Mouse (Mus musculus) limb, embryonic 12.5 days (tissue): ENCODE results near the gene Aff3. TPM values are rescaled to one million over a fixed set of nuclear protein-coding genes. Genes with fewer than 3 reads are reported as not detected.

Experiments
- ATAC-seq: fragments of 200-750 bp; cut with Nextera tagmentation; 2 replicates; pipeline ENCODE4 v1.8.0; 2017; ENCODE audit warnings: low read depth, moderate TSS enrichment; ENCODE audit not compliant: insufficient number of reproducible peaks, insufficient read depth, low FRiP score, low TSS enrichment
- H3K27ac ChIP-seq: fragments of 300-500 bp; sonication (generic); 2 replicates; pipeline ENCODE4 v1.5.1; 2016; ENCODE audit warnings: mild to moderate bottlenecking, moderate library complexity
- H3K27me3 ChIP-seq: fragments of 300-500 bp; sonication (generic); 2 replicates; pipeline ENCODE4 v1.6.1; 2016; ENCODE audit warnings: mild to moderate bottlenecking, moderate library complexity
- H3K36me3 ChIP-seq: fragments of 300-500 bp; sonication (generic); 2 replicates; pipeline ENCODE4 v1.6.1; 2016; ENCODE audit warnings: mild to moderate bottlenecking, moderate library complexity
- H3K4me1 ChIP-seq: fragments of 300-500 bp; sonication (generic); replicated peaks from 2 replicates; pipeline ENCODE4 v1.6.1; 2016
- H3K4me2 ChIP-seq: fragments of 300-500 bp; sonication (generic); 2 replicates; pipeline ENCODE4 v1.6.1; 2016; ENCODE audit warnings: mild to moderate bottlenecking, moderate library complexity
- H3K4me3 ChIP-seq: fragments of 300-500 bp; sonication (generic); replicated peaks from 2 replicates; pipeline ENCODE4 v1.5.1; 2016; ENCODE audit warnings: mild to moderate bottlenecking
- H3K9ac ChIP-seq: fragments of 300-500 bp; sonication (generic); replicated peaks from 2 replicates; pipeline ENCODE4 v1.6.1; 2016; ENCODE audit warnings: mild to moderate bottlenecking, moderate library complexity
- H3K9me3 ChIP-seq: fragments of 300-500 bp; sonication (generic); 2 replicates; pipeline ENCODE4 v1.6.1; 2016; ENCODE audit warnings: mild to moderate bottlenecking, moderate library complexity
- WGBS: fragments of 180-500 bp; shearing (Covaris S2); methylation state at CpG from one replicate; pipeline ENCODE4 v1.1.7; 2016; 5-methylcytosine and 5-hydroxymethylcytosine counted together
- polyA plus RNA-seq: library from polyadenylated mRNA; unstranded; fragments of >200 nt; fragmentation: Nextera tagmentation; extraction: Ambion mirVana; gene quantifications from 2 replicates; pipeline ENCODE4 v1.2.1, GENCODE M21; 2016

The Aff3 gene
- polyA plus RNA-seq, 1 experiment from 2014 or later, result 48.5 TPM

DNA sequence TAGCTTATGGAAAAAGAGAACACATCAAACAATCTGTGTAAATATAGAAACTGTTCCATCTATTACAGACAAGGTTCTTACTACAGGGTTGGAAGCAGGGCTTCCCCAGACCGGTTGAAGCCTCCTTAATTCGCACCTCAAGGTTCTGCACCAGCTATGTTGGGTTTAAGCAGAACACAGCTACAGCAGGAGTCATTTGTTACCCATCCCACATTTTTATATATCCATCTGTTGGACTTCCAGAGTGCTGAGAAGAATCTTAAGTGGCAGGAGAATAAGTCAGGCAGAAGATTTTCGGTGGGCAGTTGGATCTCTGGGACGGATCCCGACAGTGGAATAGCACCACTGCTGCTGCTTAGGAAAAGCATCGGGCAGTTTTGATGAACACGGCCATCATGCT is 384.2 kb downstream of the Aff3 start:
- Histone ChIP-seq H3K4me1 (no peaks in the 10 kb centered on the region), H3K9ac (no peak overlapping the region), H3K4me3 (no peak overlapping the region), H3K27ac (no peak overlapping the region), H3K36me3 (0 out of 2 replicates have a peak, but pooled peaks cover 4% of the 10 kb centered on the region), H3K4me2 (no peak overlapping the region), H3K9me3 (no peaks in the 10 kb centered on the region), H3K27me3 (no peaks in the 10 kb centered on the region)
- no peak for ATAC-seq
- 91% methylated on average over 7 of the region's 7 CpGs for WGBS

DNA sequence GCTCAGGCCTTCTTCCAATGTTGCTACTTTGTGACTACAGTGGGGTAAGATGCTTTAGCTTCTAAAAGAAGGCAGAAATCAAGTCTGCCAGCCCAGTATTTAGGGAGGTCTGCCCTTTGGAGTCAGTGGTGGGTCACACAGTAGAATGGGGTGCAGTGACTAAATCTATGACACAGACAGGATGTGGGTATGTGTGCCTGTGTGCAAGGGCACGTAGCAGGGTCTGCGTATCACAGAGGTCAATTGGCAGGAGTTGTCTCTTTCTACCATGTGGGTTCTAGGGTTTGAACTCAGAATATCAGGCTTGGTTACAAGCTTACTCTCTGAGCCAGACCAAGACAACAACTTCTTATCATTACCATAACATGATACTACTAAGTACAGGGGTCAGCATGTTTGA is 393.4 kb downstream of the Aff3 start:
- Histone ChIP-seq H3K4me3 (no peak overlapping the region), H3K4me2 (no peak overlapping the region), H3K36me3 (peaks cover 17% of the 10 kb centered on the region), H3K27ac (no peak overlapping the region), H3K27me3 (no peaks in the 10 kb centered on the region), H3K9me3 (no peaks in the 10 kb centered on the region), H3K4me1 (no peaks in the 10 kb centered on the region; the same call in 1 of the 2 replicates), H3K9ac (no peak overlapping the region)
- ATAC-seq, result no peak
- 94% methylated on average over 2 of the region's 2 CpGs for WGBS

- Histone ChIP-seq H3K4me3 (no peak overlapping the region), H3K27me3 (no peaks in the 10 kb centered on the region), H3K4me2 (no peak overlapping the region), H3K4me1 (peaks cover 10% of the 10 kb centered on the region), H3K36me3 (peaks cover 37% of the 10 kb centered on the region), H3K27ac (no peak overlapping the region), H3K9me3 (0 out of 2 replicates have a peak, but pooled peaks cover 10% of the 10 kb centered on the region), H3K9ac (no peak overlapping the region)
- WGBS, result 77% methylated on average over 20 of the region's 20 CpGs
- ATAC-seq, result no peak
Measured at GRCm38 (mm10) chr1:38268246-38269042, 396.3 kb downstream of the Aff3 start.

- no peak overlapping the region for H3K4me2 ChIP-seq
- no peak overlapping the region for H3K4me3 ChIP-seq
- no peaks in the 10 kb centered on the region for H3K27me3 ChIP-seq
- H3K27ac ChIP-seq, result peak overlapping the region; percentile 82
- H3K9ac ChIP-seq, result no peak overlapping the region
- 0 out of 2 replicates have a peak, but pooled peaks cover 10% of the 10 kb centered on the region for H3K9me3 ChIP-seq
- peaks cover 34% of the 10 kb centered on the region for H3K36me3 ChIP-seq
- WGBS, result 69% methylated on average over 8 of the region's 8 CpGs
- H3K4me1 ChIP-seq, result peaks cover 57% of the 10 kb centered on the region
- ATAC-seq, result no peak
Measured at GRCm38 (mm10) chr1:38263251-38263650, 401.5 kb downstream of the Aff3 start.

DNA sequence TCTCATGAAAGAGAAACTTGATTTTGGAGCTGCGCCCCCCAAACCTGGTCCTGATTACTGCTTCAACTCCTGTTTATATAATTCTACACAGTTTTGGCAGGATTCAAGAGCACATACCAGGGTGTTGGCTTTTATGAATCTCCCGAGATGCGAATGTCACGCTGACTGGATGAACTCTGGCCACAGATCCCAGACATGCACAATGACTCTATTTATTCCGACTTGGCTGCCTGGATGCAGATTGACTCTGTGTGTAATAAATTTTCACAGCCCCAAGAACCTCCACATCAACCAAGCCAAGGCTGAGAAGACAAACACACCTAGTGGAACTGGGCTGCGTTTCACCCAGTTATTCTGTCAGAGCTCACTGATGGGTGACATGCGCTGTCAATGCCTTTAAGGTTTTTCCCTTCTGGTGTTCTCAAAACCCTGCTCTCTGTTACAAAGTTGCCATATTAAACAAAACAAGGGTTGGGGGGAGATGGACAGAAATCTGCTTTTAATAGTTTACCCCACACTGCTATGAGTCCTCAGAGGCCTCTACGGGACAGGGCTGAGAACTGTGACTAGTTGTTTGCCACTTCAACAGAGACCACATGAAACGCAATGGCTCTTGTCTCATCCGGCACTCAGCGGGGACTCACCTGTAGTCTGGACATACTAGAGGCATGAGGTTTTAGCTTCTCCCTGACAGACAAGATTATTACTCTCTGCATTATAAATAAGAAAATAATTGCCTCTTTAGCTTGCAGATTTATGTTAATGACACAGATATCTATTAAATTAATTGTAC is 402.2 kb downstream of the Aff3 start:
- Histone ChIP-seq H3K4me2 (peak overlapping the region; percentile 16; the same call in 1 of the 2 replicates), H3K27ac (peak overlapping the region; percentile 85)

DNA sequence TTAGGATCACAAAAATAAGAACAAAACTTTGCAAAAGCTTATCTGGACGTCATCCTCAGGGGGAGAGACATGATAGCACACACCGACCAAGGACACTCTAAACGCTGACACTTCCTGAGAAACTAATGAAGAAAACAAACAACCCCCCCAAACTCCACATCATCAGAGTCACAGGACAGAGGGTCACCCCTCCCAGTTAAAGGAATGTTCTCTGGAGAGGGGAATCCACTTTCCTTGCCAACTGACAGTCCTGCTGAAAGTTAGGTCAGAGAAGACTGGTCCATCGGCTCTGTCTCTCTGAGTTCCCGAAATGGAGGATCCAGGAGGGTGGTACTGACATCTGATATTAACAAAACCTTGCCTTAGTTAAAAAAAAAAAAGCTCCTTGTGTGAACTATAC is 403.7 kb downstream of the Aff3 start:
- no peak for ATAC-seq
- Histone ChIP-seq H3K4me1 (peaks cover 70% of the 10 kb centered on the region), H3K9ac (no peak overlapping the region), H3K4me2 (no peak overlapping the region), H3K36me3 (peaks cover 25% of the 10 kb centered on the region), H3K27me3 (no peaks in the 10 kb centered on the region), H3K27ac (no peak overlapping the region), H3K4me3 (no peak overlapping the region), H3K9me3 (0 out of 2 replicates have a peak, but pooled peaks cover 10% of the 10 kb centered on the region)
- 87% methylated on average over 5 of the region's 5 CpGs for WGBS

More for the DNA sequence above, 402.2 kb downstream of the Aff3 start:
- H3K9me3 ChIP-seq, result 0 out of 2 replicates have a peak, but pooled peaks cover 10% of the 10 kb centered on the region
- H3K4me3 ChIP-seq, result no peak overlapping the region
- peak; percentile 83 for ATAC-seq
- H3K36me3 ChIP-seq, result peaks cover 34% of the 10 kb centered on the region
- H3K4me1 ChIP-seq, result peaks cover 64% of the 10 kb centered on the region
- no peak overlapping the region for H3K9ac ChIP-seq
- no peaks in the 10 kb centered on the region for H3K27me3 ChIP-seq
- WGBS, result 51% methylated on average over 11 of the region's 11 CpGs

GRCm38 (mm10) chr1:38259541-38260338 is 405.0 kb downstream of the Aff3 start:
- Histone ChIP-seq H3K4me1 (peaks cover 70% of the 10 kb centered on the region), H3K4me2 (no peak overlapping the region), H3K9me3 (0 out of 2 replicates have a peak, but pooled peaks cover 4% of the 10 kb centered on the region), H3K9ac (no peak overlapping the region), H3K27ac (peak overlapping the region; percentile 41; the same call in 1 of the 2 replicates), H3K27me3 (no peaks in the 10 kb centered on the region), H3K4me3 (no peak overlapping the region), H3K36me3 (peaks cover 13% of the 10 kb centered on the region; the same call in 1 of the 2 replicates)
- no peak for ATAC-seq
- WGBS, result 74% methylated on average over 10 of the region's 10 CpGs

GRCm38 (mm10) chr1:38254426-38254825 is 410.3 kb downstream of the Aff3 start:
- no peak for ATAC-seq
- Histone ChIP-seq H3K27me3 (no peaks in the 10 kb centered on the region), H3K4me3 (no peak overlapping the region), H3K4me1 (peaks cover 22% of the 10 kb centered on the region), H3K9ac (no peak overlapping the region), H3K4me2 (no peak overlapping the region), H3K9me3 (no peaks in the 10 kb centered on the region), H3K36me3 (peaks cover 29% of the 10 kb centered on the region), H3K27ac (no peak overlapping the region)
- 81% methylated on average over 8 of the region's 8 CpGs for WGBS

GRCm38 (mm10) chr1:38252766-38253079 is 412.0 kb downstream of the Aff3 start:
- Histone ChIP-seq H3K27me3 (no peaks in the 10 kb centered on the region), H3K4me3 (no peak overlapping the region), H3K9me3 (no peaks in the 10 kb centered on the region), H3K9ac (no peak overlapping the region), H3K27ac (no peak overlapping the region), H3K36me3 (peaks cover 29% of the 10 kb centered on the region), H3K4me2 (no peak overlapping the region), H3K4me1 (peaks cover 16% of the 10 kb centered on the region)
- no peak for ATAC-seq
- WGBS, result 43% methylated on average over 2 of the region's 2 CpGs

DNA sequence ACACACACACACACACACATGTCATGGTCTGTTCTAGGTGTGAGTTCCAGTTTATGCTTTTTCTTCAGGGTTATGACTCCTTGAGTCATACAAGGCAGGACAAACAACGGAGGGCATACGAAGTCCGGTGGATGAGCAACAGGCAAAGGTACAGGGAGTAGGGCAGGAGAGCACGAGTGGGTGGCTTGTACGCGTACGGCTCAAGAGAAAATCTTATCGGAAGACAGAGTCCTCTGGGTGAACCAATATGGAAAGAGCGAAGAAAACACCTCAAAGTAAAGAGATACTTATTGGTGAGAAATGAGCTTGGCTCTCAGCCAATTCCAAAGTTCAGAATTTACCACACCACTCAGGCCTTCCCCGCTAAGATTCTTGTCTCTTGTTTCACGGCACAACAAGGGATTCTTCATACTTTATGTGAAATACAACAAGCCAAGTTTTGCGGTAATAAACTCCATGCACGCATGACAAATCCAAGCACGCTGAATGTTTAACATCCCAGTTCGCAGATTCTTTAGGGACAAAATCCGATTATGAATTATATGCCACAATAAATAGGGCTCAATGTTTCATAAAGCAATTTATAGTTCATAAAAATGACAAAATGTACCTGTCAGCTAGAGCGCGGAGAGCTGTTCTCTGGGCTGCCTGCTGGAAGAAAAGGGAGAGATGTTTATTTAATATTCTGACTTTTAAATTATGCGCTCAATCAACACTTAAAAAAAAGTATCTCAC is 412.6 kb downstream of the Aff3 start:
- 0 out of 2 replicates have a peak overlapping the region, but pooled peaks have one; percentile 12 for H3K27ac ChIP-seq
- peaks cover 29% of the 10 kb centered on the region for H3K36me3 ChIP-seq
- H3K9ac ChIP-seq, result no peak overlapping the region
- H3K4me3 ChIP-seq, result no peak overlapping the region
- H3K27me3 ChIP-seq, result no peaks in the 10 kb centered on the region
- H3K4me1 ChIP-seq, result peaks cover 11% of the 10 kb centered on the region; the same call in 1 of the 2 replicates
- no peaks in the 10 kb centered on the region for H3K9me3 ChIP-seq
- H3K4me2 ChIP-seq, result no peak overlapping the region
- 87% methylated on average over 19 of the region's 19 CpGs for WGBS
- no peak for ATAC-seq
